Mouse (Mus musculus) layer of hippocampus, postnatal 36 days (tissue): ENCODE measurements around the gene Il21r. TPM values are rescaled to one million over a fixed set of nuclear protein-coding genes. Genes with fewer than 3 reads are reported as not detected.

Experiments
- DNase-seq, 2 experiments: peaks; one replicate each; pipeline ENCODE4 v3.0.0; 2022
- total RNA-seq, 2 experiments: library from RNA; stranded (reverse); gene quantifications; 2 replicates each; pipeline ENCODE4 v1.2.3; 2021

The Il21r gene
- total RNA-seq = 1 to 10 TPM in 1 of 2 experiments, under 1 TPM in 1; 0.75 to 1.4 TPM

DNA sequence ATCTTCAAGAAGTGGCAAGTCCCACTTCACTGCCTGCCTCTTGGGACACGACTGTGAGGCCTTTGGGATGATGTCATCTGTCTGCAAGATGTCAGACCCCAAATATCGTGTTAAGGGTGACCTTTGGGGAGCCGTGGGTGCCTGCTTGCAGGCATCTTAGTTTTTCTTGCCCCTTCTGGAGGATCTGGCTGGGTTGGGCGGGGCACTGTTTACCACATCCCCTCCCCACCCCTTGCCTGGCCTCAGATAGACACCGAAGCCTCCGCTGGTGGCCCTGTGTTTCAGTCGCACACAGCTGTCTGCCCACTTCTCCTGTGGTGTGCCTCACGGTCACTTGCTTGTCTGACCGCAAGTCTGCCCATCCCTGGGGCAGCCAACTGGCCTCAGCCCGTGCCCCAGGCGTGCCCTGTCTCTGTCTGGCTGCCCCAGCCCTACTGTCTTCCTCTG lies at the start of gene Il21r:
Gene Il21r, plus strand, starts transcription at position 245 of the 447 bp plus-strand sequence.
- peak; percentile 11 to 12 for DNase-seq

GRCm38 (mm10) chr7:125553653-125554428 lies 49.4 kb upstream of the Il21r start:
- DNase-seq = no peak

GRCm38 (mm10) chr7:125554456-125555114 lies 48.6 kb upstream of the Il21r start:
- DNase-seq = peak in 1 of 2 experiments; percentile 0

GRCm38 (mm10) chr7:125555351-125555872 lies 47.8 kb upstream of the Il21r start:
- DNase-seq = peak in 1 of 2 experiments; percentile 4

DNA sequence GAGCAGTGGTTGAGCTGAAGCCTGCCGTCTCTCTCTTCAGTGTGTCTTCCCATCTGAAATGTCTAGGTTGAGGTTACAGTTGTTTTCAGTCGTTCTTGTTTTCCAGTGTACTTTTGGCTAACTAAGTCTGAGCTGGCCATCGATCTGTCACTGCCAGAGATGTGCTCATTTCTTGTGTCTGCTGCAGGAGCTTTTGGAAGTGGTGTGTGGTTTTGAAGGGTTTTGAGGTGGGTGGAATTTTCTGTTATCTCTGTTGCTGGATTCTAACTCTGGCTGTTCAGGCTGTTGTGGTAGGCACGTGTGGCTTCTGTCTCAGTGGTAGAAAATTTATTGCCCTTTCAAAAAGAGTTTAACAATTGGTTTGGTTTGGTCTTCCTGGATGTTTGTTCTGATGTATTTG lies 47.1 kb upstream of the Il21r start:
- peak in 1 of 2 experiments; percentile 0 for DNase-seq

GRCm38 (mm10) chr7:125556865-125557264 lies 46.4 kb upstream of the Il21r start:
- peak in 1 of 2 experiments; percentile 2 for DNase-seq

DNA sequence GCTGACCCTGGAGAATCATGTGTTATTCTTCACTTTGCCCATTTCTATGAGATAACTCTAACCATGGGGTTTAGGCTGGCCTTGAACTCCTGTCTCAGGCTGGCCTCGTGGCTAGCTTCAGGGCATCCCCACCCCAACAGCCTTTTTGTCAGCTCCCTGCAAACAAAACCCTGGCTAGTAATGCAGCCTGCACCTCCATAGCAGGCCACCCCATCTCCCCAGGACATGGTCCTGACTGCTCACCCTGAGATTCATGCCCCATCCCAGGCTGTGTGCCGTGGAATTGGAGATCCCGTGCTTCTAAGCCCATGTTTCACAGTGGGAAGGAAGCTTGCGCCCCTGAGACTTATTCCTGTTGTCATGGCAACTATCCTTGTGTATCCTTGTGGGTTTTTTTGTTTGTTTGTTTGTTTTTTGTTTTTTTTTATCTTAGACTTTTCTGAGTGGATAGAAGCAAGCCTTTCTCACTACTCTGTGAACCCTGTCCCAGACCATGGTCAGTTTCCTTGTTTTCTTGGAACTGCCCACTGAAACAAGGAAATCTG lies 44.8 kb upstream of the Il21r start:
- DNase-seq = peak in 1 of 2 experiments; percentile 0

DNA sequence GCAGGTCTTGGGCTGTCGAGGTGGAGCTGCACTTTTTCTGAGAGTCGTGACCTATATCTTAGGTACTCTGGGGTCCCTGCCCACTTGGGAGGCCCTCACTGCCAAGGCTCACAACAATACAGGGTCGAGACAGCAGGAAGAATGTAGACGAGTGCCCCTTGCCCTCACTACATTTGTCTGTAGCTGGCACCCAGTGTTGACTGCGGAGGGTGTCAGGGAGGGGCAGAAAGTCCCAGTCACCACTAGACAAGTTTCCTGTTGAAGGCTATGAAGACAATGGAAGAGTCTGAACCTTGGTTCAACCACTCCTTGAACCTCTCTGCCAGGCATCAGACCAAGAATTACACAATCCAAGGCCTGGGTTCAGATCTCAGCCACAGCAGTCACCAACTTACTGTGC lies 44.2 kb upstream of the Il21r start:
- DNase-seq = no peak

- no peak for DNase-seq
These were observed 43.7 kb upstream of the Il21r start for GRCm38 (mm10) chr7:125559537-125559936.

DNA sequence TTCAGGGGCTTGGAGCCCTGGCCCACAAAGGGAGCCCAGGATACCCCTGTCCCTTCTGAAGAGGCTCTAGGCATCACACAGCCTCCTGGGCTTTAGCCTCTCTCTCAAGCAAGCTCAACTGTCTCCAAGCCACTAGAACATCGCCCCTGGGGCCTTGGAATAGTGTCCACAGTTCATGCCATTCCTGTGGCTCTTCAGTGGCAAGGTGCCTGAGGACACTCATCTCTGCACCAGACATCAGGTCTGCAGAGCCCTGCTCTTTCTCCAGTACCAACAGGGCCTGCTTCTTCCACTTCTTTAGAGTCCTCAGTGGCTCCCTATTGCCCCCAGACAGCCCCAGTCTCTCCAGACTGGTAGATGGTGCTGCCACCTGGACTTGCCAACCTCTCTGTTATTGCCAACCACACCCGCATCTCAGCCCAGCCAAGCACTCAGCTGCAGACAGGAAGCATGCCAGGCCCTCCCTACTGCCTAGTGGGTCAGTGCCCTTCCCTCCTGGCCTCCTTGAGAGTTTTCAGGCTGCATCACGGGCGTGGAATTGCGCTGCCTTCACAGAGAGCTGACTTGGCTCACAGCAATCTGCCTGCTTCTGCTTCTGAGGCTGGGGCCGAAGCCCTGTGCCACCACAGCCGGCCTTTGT lies 43.0 kb upstream of the Il21r start:
- no peak for DNase-seq

DNA sequence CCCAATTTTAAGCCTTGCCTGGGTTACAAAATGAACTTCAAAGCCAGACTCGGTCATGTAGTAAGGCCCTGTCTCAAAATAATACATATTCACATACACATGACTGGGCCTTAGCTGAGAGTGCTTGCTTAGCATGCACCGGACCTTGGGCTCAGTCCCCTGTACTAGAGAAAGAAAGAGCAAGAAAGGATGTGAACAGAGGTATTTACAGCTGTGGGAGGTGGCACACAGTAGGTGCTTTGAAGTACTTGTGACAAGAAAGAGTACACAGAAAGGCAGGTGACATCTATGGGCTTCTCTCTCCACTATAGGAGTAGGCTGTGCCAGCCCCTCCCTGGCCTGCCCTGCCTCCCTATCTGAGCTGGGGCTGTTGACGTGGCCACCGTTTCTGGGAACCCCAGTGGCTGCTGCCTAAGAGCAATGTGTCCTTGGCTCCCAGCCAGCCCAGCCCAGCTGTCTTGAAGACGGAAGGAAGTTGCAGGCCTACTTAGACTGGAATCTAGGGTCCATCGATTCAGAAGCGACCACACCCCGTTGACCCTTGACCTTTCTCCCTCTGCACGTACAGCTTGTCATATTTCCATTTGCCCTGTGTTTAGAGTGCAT lies 42.0 kb upstream of the Il21r start:
- no peak for DNase-seq

DNA sequence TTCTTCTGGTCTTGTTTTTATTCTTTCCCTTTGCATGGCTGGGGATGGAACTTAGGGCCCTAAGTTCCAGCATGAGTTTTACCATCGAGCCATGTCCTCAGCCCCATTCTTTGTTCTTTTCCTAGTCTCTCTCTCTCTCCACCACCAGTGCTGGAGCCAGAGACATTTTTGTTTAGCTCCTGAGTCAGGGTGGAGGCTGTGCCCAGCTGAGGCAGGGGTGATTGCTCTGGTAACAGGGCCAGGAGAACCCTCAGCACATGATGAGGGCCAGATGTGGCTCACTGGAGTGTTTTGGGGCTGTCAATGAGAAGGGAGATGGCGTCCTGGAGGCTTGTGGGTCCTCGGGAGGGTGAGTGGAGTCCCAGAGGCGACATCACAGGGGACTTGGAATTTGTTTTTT lies 40.8 kb upstream of the Il21r start:
- DNase-seq = no peak

- no peak for DNase-seq
These were observed 40.1 kb upstream of the Il21r start for GRCm38 (mm10) chr7:125563093-125563492.

GRCm38 (mm10) chr7:125564316-125565024 lies 38.8 kb upstream of the Il21r start:
- no peak for DNase-seq

DNA sequence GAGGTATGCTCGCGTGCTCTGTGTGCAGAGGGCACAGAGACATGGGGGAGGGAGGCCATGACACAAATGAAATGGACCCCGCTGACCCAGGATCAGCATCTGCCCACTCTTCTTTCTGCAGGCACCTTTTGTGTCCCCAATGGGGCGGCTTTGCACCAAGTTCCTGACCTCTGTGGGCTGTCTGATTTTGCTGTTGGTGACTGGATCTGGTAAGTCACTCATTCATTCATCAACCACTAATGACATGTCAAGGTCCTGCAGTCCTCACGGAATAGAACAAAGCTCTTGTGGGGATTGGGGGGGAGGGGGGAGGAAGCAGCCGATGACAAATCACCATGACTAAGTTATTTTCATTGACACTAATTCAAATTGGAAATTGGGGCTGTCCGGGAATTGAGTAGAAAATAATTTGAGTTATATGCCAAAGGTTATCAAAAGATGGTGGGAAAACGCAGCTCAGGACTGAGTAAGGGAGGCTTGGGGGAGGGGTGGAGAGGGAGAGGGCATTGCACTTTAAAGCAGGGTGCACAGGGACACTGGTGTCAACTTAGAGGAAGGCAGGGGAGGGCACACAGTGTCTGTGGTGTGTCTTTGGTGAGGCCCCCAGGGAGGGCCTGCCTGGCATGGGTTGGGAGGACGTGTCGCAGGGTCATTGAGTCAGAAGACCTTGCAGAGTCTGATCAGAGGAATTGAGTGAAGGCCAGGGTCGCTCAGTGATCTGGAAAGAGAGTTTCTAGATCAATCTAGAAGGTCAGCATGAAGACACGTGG lies 37.5 kb upstream of the Il21r start:
- no peak for DNase-seq

DNA sequence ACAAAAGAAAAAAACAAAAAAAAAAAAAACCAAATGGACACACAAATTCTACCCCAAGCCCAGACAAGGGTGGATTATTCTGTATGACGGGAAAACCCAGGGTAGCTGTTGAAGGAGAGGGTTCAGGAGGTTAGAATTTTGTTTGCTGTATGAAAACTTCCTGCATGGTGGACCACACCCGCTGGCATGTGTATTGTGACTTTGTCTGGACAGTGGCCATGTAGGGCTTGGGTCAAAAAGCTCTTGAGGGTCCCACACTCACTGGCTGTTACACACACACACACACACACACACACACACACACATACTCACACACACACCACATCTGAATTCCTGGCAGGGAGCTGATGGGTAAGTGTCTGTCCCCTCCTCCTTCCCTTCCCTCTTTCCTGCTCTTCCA lies 36.8 kb upstream of the Il21r start:
- no peak for DNase-seq

GRCm38 (mm10) chr7:125568888-125569287 lies 34.3 kb upstream of the Il21r start:
- DNase-seq = no peak

DNA sequence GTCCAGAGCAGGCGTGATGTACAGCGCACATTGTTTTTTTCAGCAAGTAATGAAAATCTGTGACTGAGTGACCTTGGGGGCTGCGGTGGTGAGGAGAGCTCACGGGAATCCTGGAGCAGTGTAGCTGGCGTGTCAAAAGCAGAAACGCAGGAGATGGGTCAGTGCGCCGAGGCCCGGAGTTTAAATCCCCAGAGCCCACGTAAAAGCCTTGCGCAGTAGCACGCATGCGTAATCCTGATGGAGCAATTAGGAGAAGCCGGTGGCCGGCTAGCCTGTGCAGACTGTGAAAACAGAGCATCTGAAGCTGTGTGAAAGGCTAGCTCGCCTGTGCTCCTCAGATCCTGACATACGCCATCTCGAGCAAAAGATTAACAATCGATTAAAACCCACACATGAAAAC lies 31.3 kb upstream of the Il21r start:
- no peak for DNase-seq

GRCm38 (mm10) chr7:125572737-125573136 lies 30.5 kb upstream of the Il21r start:
- no peak for DNase-seq

- DNase-seq = no peak
These were observed 29.4 kb upstream of the Il21r start for GRCm38 (mm10) chr7:125573849-125574248.

- DNase-seq = no peak
These were observed 28.4 kb upstream of the Il21r start for GRCm38 (mm10) chr7:125574832-125575231.
